Mouse (Mus musculus) lung, embryonic 15.5 days (tissue): ENCODE results near the gene Ankrd54. TPM values are rescaled to one million over a fixed set of nuclear protein-coding genes. Genes with fewer than 3 reads are reported as not detected.

Experiments
- polyA plus RNA-seq: library from polyadenylated mRNA; unstranded; fragments of >200 nt; fragmentation: Nextera tagmentation; extraction: Ambion mirVana; gene quantifications from 2 replicates; pipeline ENCODE4 v1.2.1, GENCODE M21; 2015

The Ankrd54 gene
- polyA plus RNA-seq, 1 experiment from 2014 or later = 61.0 TPM

Other genes starting within 250 kb of the Ankrd54 start
- 105 and 109 TPM in 2 replicates for gene Cdc42ep1, start 220.3 kb downstream of the Ankrd54 start, polyA plus RNA-seq
- gene Lgals2, start 207.4 kb downstream of the Ankrd54 start, polyA plus RNA-seq = 0.69 and 0.72 TPM in 2 replicates
- gene Gga1, start 185.7 kb downstream of the Ankrd54 start, polyA plus RNA-seq = 54.0 and 56.2 TPM in 2 replicates
- 0.18 and 0.60 TPM in 2 replicates for gene Gm49510, start 163.2 kb downstream of the Ankrd54 start, polyA plus RNA-seq
- 31.9 and 35.5 TPM in 2 replicates for gene Sh3bp1, start 163.1 kb downstream of the Ankrd54 start, polyA plus RNA-seq
- 13.3 and 13.8 TPM in 2 replicates for gene Pdxp, start 149.0 kb downstream of the Ankrd54 start, polyA plus RNA-seq
- gene Lgals1, start 136.2 kb downstream of the Ankrd54 start, polyA plus RNA-seq = 804 and 851 TPM in 2 replicates
- 46.9 and 47.8 TPM in 2 replicates for gene Nol12, start 128.0 kb downstream of the Ankrd54 start, polyA plus RNA-seq
- 39.2 and 44.9 TPM in 2 replicates for gene Triobp, start 115.2 kb downstream of the Ankrd54 start, polyA plus RNA-seq
- 560 and 562 TPM in 2 replicates for gene H1f0, start 34.4 kb downstream of the Ankrd54 start, polyA plus RNA-seq
- not detected in 2 replicates for gene Galr3, start 21.0 kb downstream of the Ankrd54 start, polyA plus RNA-seq
- 223 and 225 TPM in 2 replicates for gene Eif3l, start 12.3 kb upstream of the Ankrd54 start, polyA plus RNA-seq
- gene Micall1, start 46.0 kb upstream of the Ankrd54 start, polyA plus RNA-seq = 7.5 and 8.8 TPM in 2 replicates
- 240 and 281 TPM in 2 replicates for gene Polr2f, start 78.1 kb upstream of the Ankrd54 start, polyA plus RNA-seq
- gene 1700088E04Rik, start 78.4 kb upstream of the Ankrd54 start, polyA plus RNA-seq = 9.9 and 10.8 TPM in 2 replicates
- 0.65 and 0.92 TPM in 2 replicates for gene Sox10, start 102.3 kb upstream of the Ankrd54 start, polyA plus RNA-seq
- 35.1 and 42.8 TPM in 2 replicates for gene Pick1, start 166.3 kb upstream of the Ankrd54 start, polyA plus RNA-seq
- gene Gm49486, start 166.5 kb upstream of the Ankrd54 start, polyA plus RNA-seq = 0.31 and 0.46 TPM in 2 replicates
- gene Slc16a8, start 191.9 kb upstream of the Ankrd54 start, polyA plus RNA-seq = 0.21 and 0.24 TPM in 2 replicates
- 3.1 and 4.4 TPM in 2 replicates for gene Baiap2l2, start 222.6 kb upstream of the Ankrd54 start, polyA plus RNA-seq